Mouse (Mus musculus) retina, postnatal 7 days (tissue): Measurements from ENCODE around the gene Cinp.

Experiments
- DNase-seq: peaks from one replicate; pipeline ENCODE4 v3.0.0-alpha.2; 2012; ENCODE audit warnings: low read depth, low spot score

The Cinp gene

DNA sequence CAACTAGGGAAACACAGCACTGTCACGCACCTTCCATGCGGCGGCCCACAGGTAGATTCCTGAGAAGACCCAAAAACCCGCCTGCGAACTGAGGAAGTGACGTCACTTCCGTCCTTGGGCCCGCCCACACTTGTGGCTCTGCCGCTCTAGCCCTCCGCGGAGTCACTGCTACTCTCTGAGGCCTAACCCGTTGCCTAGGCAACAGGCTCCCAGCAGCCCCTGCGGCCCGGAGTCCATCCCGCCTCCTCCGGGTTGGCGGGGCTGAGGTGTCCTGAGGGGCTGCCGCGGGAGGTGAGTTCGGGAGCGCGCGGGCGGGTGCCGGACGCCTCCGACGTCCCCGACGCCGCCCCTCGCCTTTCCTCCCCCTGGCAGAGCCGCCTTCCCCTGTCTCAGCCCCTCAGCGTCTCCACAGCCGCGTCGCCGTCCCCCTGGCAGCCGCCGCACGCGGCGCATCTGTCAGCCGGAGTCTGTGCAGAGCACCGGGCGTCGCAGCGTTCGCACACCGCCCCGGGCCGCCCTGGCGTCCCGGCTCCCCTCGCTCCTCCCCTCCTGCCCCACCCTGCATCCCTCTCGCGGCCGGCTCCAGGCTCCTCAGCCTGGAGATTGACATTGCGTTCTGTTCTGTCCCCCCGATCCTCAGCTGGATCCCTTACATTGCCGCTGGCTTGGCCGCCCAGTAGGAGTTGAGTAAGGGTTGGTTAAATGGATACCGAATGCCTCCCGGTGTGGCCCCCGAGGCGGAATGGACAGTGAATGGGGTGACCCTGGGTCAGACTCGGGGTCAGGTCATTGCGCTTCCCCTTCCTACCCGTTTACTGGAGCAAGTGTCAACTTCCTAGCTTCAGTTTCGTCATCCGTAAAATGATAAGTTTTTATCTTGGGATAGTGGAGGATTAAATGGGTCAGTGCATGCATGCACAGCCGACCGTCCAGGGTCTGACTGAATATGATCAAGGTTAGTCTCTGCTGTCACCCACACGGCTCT lies at the start of gene Cinp, which contains the start of gene Tecpr2:
Gene Cinp, minus strand, starts transcription at position 110 of the 985 bp plus-strand sequence.
Gene Tecpr2, plus strand, starts transcription at position 229 of the 985 bp plus-strand sequence.
- DNase-seq: peak; percentile 97

DNA sequence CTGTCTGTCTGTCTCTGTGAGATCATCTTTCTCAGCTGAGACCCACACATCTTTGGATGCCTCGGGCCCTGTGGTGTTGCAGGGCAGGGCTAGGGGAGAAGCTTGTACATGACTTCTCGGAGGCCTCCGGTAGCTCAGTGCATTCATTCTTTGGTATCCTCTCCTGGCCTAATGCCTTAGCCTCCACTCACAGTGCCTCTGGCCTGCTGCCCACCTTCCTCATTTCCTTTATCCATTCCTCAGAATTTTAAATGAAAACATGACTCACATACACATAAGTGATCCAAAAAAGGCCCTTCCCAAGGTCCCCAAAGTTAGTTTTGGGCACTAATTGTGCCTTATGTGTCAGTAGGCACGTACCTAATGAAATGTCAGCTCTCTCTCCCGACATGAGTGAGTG lies 48.6 kb upstream of the Cinp start:
- no peak for DNase-seq

DNA sequence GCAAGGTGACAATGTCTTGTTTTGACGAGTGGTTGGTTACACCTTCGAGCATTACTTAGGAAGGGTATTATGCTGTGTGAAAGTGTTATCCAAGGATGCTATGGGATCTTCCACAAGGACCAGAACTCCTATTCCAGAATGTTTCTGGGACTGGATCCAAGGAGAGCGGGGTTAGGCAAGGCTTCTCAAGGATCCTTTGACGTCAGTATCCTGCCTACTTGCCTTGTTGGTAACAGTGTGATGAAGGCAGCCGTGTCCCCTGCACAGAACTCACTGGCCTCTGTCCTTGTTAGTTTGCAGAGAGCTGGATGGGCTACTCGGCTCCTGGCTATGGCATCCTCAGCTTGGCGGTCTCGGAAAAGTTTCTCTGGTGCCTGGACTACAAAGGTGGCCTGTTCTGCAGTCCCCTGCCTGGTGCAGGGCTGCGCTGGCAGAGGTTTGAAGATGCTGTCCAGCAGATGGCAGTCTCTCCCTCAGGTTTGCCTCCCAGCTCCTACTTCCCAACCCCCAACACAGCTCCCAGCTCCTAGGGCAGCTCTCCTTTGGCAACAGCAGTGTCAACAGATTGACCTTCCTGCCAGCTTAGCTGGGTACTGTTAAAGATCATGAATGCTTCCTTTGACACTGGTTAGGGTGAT lies 47.2 kb upstream of the Cinp start:
- peak; percentile 77 for DNase-seq

DNA sequence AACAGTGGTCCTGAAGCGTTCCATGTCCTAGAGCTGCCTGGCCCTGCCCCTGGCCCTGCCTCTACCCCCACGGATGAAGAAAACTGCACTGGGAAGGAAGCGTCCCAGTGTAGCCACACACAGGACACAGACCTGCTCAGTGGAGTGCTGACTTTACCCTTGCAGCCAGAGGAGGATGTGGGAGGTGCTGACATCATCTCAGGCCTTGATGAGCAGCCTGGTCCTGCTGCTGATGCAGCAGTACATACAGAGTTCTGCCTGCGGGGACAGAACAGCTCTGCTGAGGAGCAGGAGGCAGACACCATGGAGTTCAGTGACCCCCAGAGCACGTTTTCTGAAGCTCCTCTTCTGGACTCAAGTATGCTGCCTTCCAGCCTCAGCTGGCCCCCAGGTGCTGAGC lies 43.9 kb upstream of the Cinp start:
- no peak for DNase-seq

DNA sequence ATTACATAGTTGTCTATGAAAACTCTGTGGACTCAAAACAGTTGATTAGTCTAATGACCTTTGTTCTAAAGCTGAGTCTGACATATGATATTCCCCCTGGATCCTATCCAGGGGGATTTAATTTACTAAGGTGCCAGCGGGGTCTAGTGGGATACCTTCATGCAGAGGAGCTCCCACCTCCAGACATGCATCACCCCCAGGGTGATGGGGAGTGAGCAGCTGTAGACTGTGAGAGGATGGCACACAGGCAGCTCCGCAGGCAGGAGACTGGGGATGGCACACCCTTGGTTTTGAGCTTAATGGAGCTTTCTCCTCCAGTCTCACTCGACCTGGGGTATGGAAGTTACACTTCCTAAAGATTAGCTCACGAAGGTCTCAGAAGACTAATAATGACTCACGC lies 32.6 kb upstream of the Cinp start:
- no peak for DNase-seq

DNA sequence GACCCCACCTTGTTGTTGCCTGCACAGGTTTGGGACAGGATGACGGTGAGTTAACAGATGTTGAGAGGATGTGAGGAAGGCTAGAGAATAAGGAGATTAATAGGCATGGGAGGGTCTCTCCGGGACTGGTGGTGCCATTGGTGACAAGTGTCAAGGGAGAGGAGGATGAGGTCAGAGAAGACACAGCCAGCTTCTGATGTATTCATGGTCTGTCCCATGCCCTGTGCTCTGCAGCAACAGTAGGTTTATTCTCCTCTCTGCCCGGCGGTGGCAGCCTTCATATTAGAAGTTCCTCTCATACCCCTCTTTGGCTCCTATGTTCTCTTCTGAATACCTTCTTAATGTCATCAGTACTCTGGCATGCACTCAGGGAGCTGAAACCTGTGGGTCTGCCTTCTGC lies 31.3 kb upstream of the Cinp start:
- DNase-seq: no peak

DNA sequence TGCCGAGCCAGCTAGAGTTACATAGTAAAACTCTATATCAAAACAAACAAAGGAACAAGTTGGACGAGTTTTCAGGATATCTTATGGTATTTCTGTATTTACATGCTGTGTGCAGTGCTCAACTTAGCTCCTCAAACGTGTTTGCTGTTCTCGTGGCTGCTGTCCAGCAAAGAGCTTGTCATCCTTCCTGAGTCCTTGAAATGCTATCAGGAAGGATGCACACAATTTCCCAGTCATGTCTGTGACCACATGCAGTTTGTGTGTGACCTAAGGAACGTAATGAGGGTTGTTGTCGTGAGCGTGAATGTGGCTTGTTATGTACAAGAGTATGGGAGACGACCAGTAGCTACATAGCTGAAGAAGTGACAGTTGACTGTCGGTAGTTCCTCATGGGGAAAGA lies 26.8 kb upstream of the Cinp start:
- no peak for DNase-seq

DNA sequence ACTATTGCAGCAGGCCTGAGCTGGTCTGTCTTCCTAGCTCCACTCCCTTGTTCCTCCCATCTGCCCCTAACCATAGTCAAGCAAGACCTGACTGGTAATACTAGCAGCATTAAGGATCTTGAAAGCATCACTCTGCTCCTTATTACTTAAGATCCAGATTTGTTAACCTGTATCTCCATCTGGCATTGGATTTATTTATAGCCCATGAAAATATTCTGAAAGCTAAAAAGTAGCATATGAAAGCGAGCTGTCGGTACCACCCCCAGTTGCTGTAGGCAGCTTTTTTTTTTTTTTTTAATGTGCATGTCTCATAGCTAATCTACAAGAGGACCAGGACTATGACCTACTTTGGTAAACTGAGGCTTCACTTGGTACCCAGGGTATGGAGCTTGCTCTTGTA lies 21.0 kb upstream of the Cinp start:
- DNase-seq: no peak

DNA sequence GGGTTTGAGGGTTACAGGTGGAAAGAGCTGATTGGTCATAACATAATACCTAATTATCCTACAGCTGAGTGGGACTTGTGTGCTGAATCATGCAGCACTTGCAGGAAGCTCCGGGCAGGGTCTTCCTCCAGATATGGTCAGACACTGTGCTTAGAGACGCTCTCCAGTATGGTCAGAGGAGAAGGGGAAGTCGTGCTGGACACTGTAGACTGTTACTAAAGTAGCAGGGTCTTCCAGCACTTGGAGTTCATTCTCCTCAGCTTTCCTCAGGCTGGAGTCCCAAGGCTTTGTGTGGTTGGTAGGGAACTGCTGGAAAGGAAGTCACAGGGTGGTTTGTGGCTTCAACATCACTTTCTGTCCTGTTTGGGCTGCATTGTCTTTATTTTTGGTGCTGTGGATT lies 18.9 kb upstream of the Cinp start:
- no peak for DNase-seq

DNA sequence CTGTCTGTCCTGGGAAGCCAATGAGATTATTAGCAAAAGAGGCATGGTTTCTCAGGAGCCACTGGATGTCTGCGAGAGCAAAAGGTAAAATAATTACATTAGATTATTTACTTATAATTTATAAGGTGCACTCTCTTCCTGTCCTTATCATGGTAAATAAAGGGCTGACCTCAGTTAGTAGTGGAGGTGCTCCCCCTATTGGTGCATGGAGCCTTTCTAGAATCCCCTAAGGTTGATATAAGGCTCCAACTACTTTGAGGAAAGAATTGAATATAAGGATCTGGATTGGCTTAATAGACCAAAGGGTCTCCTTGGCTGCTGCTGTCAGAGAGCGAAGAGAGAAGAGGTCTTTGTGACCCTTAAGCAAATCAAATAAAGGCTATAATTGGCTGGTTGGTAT lies 14.6 kb upstream of the Cinp start:
- no peak for DNase-seq

DNA sequence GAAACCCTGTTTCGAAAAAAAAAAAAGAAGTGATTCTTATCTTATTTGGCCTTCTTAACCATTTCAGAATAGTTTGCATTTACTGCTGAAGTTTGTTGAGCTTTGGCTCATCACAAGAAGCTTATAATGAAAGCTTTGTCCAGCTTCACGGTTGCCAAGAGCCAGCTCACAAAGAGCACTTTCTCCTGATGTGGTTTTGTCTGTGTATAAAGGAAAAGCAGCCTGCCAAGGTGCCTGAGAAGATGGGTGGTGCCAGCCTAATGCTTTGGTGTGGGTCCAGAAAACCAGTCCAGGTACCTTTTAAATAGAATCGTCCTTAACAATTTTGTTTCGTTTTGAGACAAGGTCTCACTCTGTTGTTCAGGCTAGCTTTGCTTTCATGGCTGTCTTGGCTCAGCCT lies 13.2 kb upstream of the Cinp start:
- no peak for DNase-seq

DNA sequence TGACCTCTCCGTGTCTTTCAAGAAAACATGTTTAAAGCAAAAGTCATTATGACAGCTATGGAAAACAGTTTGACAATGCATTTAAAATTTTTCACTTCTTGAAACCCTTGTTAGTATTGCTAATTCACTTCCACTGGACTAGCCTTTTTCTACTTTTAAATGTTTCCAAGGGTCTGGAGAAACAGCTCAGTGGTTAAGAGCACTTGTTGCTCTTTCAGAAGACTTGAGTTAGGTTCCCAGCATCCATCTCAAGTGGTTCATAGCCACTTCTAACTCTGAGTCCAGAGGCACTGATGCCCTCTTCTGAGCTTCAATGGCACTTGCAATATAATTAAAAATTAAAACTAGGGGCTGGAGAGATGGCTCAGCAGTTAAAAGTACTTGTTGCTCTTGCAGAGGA lies 2.9 kb upstream of the Cinp start:
- no peak for DNase-seq

DNA sequence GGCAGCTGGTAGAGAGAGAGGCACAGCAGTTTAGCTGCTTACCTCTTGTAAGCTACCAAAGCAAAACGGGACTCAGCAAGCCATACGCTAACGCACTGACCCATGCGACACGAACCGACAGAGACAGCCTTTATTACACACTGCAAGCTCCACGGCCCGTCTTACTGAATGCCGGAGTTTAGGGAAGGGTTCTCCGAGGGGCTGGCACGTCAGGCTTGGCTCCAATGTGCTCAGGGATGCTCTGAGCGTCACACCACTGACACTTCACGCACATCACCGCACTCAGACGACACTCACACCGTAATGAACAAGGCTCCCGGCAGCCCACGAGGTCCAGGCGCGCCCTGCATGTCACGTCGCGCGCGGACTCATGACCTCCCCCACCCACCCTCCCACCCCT lies 339 bp downstream of the Cinp start:
- peak; percentile 17 for DNase-seq

DNA sequence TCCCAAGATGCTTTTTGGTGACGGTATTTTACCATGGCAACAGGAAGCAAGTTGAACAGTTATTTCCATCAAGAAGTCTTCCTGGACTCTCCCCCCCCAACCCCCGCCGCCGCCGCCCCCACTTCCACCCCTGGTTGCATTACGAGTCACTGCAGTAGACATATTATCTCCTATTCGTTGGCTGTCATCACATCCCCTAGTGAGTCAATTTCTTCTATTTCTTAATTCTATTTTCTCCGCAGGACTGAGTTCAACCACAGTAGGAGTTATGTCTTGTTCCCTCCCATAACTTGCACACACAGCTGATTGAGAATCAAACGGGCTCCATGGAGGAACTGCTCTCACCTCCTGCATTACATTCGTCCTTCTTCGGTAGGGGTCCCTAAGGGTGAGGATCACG lies 839 bp downstream of the Cinp start:
- no peak for DNase-seq

DNA sequence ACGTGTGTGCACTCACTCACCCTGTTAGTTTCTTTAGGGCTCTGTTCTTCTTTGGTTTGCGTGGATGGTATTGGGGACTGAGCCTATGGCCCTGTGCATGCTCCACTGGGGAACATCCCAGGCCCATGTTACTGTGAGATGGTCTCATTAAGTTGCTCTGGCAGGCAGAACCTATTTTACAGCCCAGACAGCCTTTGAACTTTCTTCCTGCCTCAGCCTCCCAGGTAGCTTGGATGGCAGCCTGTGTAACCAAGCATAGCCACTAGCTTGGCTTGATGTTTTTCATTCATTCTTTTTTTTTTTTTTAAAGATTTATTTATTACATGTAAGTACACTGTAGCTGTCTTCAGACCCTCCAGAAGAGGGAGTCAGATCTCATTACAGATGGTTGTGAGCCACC lies 3.7 kb downstream of the Cinp start:
- no peak for DNase-seq

DNA sequence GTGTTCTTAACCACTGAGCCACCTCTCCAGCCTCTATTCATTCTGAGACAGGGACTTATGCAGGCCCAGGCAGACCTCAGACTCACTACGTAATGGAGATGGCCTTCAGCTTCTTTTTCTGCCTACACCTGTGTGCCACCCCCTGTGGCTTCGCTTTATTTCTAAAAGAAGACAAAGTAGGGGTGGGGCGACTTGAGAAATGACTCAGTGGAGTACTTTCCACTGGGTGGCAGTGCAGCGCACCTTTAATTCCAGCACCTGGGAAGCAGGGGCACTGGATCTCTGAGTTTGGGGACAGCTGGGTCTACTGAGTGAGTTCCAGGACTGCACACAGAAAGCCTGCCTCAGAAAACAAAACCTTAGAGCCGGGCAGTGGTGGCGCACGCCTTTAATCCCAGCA lies 6.7 kb downstream of the Cinp start:
- DNase-seq: no peak

DNA sequence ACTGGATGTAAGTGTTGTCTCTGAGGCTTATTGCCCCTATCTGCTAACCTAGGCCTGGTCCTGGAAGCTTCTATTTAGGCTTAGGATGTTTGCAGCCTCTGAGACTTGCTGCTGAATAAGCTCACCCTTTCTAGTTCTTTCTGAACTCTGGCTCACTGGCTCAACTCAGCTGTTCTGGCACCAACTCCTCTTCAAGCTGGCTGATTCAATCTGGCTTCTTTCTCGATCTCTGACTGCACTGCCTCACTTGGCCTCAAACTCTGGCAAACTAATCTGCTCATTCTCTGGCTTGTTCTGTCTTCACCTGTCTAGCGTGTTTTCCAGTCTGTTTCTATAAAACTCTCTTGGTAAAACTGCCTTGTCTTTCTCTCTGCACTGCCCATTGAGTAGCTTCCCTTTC lies 13.6 kb downstream of the Cinp start:
- DNase-seq: no peak

DNA sequence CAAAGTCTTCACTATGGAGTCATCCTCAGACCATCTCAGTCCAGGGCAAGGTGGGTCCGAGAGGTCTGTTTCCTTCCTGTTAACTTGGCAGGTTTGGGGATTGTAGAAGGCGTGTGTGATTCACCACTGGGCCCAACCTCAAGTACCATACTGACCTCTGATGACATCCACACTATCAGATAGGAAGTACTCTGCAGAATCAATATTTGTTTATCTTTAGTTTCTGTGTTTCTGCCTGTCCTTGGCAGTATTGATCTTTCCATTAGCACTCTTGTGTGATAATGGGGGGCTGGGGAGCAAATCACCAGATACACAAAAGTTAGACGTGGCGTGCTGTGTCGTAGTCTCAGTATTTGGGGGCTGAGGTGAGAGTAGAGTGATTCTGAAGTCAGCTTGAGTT lies 17.7 kb downstream of the Cinp start:
- DNase-seq: no peak

DNA sequence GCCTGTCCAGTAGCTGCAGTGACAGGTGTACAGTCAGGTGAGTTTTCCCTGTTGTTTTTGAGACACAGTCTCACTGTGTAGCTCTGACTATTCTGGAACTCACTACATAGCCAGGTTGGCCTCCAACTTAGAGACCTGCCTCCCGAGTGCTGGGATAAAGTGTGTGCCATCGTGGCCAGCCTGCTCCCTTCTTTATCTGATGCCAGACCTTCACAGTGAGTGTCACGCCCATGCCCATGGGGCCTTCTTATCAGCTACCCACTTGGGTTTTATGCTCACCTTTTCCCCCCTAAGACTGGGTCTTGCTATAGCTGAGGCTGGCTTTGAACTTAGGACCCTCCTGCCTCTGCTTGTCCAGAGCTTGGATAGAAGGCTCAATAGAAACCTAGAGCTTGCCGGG lies 18.8 kb downstream of the Cinp start:
- no peak for DNase-seq

DNA sequence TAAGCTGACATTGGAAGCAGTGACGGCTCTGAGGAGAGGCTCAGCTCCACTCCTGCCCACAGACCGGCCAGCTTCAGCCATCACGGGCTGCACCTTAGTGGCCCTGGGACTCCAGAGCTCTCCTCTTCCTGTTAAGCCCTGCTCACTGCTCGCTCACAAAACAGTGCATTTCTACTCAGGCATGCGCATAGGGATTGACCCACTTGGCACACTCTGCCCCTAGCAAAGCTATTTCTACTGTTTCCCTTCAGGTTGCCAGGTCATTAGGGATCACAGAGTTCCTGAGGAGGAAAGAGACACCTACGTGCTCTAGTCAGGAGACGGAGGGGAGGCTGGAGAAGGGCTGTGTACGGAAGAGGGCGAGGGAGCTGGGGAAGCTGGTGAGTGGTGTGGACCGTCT lies 23.0 kb downstream of the Cinp start:
- DNase-seq: peak; percentile 43

DNA sequence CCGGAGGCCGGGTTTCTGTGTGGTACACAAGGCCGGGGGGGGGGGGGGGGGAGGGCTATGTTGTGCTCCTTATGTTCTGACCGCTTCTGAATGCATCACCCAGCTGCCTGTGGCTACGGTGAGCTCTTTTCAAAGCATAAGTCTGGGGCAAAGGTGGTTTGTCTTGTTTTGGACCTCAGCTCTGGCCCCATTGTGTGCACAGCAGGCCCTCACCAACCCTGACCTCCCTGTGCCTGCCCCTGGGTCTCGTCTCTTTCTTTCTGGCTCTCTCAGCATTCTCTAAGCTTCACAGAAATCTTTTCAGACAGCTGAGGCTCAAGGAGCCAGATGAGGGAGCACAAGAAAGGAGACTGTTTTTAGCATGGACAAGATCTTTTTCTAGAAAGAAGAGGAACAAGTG lies 23.4 kb downstream of the Cinp start:
- DNase-seq: no peak

DNA sequence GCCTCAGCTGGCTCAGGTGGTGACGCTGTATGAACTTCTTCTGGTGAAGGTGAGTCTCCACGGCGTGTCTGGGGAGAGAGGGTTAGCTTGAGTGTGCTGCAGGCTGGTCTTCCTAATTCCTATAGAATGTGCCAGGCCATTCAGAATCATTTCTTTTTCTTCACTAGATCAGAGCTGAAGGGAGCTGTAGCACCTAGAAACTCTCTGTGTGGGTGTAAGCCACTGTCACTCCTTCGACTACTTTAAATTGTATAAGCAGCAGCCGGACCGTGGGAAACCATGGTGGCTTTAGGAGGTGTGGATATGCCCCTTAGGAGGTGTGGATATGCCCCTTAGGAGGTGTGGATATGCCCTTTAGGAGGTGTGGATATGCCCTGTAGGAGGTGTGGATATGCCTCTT lies 24.9 kb downstream of the Cinp start:
- no peak for DNase-seq

DNA sequence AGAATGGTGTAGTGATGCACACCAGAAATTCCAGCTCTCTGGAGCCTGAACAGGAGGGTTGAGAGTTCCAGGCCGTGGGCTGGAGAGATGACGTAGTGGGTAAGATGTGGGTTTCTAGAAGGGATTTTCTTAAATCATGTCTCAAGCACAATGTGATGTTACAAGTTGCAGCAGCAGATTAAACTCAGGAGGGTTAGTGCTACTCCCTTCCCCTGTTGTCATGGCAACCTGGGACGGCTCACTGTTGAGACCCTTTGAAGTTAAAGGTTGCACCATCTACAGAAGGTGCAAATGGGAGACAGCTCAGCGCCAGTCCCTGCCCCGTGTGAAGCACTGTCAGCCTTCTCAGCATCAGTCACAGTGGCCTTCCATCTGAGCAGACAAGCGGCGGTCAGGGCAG lies 27.7 kb downstream of the Cinp start:
- DNase-seq: no peak
